Mouse (Mus musculus) induced T-regulatory cell, adult 2 months (primary cell): ENCODE data around the gene Epha4.

Source experiments
- DNase-seq: peaks from one replicate; pipeline ENCODE4 v3.0.0-alpha.2; 2012; ENCODE audit warnings: low read depth

The Epha4 gene

DNA sequence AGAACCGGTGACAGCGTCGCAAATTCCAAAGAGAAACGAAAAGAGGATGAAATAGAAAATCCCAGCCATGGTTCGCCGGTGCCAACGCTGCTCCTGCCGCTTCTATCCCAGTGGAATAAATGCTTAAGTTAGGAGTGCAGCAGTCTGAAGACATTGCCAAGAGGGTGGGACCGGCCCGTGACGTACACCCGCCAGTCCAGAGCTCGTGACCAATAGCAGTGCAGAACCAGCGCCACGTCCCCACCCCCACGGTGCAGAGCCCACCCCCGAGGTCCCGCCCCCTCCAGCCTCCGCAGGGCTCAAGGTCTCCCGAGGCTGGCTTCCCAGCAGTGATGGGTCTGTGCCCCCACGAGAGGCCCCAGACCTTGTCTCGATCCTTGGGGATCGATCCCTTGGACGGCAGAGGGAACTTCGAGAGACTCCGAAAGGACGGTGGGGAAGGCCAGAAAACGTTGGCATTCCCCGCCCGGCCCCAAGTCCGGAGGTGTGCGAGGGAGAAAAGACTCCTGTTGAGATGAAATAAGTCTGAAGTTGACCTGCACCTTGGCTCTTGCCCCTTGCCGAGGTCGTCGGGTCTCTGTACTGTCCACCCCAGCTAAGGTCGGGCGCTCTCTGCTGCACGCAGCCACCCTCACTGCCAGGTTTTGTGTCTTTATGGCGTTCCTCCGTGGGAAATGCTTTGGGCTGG, at the start of gene Epha4:
Gene Epha4 (minus strand): TSS at position 126 of the 688 bp plus-strand sequence.
- no peak for DNase-seq

DNA sequence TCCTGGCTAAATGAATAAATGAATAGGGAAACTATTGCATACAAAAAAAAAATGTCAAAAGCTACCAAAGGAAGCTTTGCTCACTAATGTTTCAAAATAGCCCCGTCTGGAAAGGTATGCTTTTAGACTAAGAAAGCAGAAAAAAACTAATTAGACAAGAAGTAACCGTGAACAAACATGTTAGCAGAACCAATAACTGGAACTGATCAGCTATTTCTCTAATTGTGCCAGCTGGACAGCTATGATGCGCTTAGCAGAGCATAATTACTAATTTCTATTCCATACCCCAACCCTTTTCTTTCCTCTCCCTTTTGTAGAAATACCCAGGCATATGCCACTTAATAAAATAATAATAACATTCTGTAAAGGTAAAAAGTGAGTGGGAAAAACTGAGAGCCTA, 41.3 kb upstream of the Epha4 start:
- DNase-seq, result no peak

DNA sequence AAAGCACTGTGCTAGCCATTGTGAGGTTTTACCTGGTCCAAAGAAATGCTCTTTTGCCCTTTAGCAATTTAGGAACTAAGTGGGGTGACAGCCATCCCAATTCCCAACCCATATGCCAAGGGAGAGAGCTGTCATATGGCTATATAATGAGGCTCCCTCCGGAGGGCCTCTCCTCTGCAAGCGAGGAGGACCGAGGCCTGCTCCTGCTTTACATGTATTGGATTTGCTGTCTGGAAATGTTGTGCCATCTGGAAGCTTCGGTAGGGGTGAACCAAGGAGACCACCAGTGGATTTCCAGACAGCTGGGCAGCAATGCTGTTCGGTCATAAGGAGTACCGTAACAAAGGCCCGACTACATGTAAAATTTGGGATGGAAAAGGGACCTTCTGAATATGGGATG, 37.0 kb upstream of the Epha4 start:
- DNase-seq, result no peak

DNA sequence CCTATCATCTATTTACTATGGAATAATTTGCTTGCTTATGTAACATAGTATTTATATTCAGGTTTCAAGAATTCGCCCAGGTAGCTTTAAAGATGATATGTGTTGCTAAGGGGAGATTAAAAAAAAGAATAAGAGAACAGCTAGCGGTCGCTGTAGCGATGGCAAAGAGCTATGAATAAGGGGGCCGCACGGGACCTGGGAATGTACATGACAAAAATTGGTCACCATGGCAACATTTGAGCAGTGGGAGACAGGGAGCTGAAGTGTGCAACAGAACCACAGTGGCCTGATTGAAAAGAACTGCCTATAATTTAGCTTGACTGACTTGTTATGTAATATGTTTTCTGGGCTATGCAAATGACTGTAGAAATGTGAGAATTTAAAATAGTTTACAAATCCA, 30.8 kb upstream of the Epha4 start:
- no peak for DNase-seq

DNA sequence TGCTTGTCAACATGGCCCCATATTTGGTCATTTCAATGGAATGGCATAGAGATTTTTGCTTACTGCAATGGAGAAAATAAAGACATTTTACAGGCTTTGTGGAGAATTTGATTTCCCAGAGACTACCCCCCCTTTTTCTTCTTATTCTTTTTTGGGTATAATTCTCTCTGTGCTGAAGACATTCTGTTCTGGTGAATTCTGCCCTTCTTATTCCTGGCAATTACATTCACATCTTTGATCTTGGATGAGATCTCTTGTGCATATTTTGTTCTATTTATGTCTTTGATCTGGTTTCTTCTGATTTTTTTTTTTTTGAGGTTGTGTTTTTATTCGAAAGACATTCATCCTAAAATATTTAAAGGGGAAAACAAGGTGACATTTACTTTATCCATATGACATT, 30.1 kb upstream of the Epha4 start:
- no peak for DNase-seq

DNA sequence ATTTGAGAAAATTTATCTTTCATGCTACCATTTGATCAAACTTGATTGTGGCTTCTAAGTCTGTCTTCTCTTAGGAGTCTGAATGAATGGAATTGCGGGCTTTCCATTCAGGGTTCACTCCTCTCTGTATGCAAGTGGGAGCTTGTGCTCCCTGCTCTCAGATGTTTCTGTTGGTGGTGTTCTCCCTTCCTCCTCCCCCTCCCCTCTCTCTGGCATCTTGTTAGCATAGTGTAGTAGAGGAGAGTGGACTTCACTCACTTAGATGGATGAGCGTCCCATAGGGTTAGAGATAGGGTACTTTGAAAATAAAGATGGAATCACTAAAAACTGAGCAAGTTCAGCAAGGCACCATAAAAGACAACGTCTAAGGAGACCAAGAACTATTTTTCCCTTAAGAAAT, 29.4 kb upstream of the Epha4 start:
- DNase-seq, result no peak

DNA sequence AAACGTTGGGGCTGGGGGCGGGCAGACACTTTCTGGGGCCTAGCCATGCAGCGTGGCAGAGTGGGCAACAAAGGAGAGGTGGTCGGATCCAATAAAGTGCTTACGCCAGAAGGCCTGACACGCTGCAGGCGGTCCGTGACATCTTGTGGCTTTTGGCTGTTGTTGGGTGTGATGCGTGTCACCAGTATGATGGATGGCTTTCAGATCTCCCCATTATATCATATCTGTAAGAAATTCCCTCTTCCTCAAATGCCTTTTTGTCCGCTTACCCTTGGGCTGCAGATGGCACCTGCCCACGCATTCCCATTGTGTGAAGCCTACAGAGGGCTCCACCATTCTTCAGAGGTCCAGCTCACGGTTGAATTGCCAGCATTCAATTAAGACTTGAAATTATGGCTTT, 25.1 kb upstream of the Epha4 start:
- no peak for DNase-seq

DNA sequence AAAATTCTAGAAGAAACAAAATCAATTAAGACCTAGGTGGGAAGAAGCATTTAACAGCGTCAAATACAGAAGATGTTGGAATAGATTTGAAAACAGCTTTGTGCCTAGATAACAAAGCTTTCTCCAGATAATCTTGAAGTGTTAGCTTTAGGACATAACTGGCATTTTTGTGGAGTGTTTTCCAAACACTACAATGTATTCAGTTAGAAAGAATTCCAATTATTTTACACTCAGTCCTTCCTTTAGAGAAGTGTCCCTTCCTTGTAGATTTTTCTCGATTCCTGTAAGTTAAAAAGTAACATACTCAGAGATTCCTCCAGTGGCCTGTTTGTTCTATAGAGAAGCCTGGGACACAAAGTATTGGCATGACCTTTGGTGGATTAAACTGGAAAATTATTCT, 23.7 kb upstream of the Epha4 start:
- no peak for DNase-seq

DNA sequence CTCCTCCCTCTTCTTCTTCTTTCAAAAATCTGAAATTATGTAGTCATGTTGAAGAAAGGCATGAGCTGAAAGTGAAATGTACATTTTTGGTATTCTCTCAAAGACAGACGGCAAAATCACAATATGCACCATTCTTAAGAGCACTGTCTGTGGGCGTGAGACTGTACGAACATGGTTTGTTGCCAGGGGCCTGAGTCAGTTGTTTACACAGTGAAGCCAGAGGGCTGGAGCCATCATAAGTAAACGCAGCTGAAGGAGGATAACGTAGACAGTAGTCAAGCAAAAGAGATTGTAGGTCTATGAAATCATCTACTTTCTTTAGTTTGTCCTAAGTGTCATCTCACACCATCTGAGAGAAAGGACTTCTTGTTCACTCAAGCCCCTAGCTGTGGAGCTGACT, 21.0 kb upstream of the Epha4 start:
- no peak for DNase-seq

DNA sequence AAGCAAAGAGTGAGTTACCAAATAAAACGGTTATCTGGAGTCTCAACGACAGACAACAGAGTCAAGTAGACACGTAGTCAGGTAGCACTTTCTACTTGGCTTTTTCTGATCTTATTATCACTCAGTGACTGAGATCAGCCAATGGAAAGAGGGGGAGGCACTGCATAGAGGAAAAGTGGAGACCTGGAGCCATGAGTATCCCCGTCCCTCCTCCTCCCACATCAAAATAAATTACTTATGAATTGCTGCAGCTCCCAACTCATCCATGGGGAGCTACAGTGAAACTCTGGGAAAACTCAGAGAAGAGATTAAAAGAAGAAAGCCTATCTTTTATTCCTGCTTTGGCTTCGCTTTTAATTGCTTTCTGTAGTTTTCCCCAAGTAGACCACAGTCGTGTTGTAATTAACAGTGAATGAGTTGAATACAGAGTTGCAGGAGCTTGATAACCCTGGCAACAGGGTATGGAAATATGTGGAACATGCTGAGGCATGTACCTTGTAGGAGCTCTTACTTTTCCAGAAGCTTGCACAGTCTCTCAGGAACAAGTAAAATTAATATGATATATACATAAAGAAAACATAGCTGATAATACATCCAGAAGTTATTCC, 17.8 kb upstream of the Epha4 start:
- DNase-seq, result no peak

DNA sequence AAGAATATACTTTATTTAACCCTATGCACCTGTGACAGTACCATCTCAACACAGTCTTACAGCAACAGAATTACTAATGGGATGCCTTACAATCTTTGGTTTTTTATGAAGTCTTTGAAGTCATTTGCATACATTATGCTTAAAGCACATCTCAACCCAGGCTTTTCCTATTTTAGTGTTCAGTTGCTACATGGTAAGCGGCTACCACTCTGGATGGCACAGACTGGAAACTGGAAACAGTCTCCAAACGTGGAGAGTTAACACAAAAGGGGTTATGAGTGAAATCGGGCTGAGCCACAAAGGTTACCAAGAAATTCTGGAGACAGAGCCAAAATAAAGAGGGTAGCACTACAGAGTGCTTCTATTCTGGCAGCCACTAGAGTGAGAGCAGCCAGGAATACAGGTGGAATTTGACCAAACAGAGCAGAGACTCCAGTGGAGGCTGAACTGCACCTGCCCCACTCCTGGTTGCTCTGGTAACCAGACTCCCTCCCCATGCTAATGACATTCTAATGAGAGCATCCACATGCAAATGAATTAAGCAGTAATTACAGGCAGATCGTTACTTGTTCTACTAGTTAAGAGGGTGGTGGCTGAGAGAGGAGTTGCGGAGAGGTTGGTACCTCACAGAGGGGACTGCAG, 17.2 kb upstream of the Epha4 start:
- DNase-seq, result no peak

DNA sequence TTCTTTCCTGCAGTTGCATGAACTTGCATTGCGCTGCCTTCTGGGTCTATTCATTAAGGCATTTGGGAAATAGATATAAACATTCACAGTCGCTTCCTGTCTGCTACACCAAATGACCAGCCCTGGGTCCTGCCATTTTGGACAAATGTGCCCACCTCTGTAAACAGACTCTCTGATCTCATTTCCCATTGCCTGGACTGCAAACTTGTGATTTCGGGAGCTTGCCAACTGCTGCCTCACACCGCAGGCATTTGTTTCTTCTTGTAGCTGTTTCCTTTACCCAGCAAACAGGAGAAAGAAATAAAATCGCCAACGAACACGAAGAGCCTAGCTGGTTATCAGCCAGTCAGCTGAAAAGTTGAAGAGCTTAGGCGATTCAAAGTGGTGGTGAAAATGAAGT, 10.2 kb upstream of the Epha4 start:
- no peak for DNase-seq

DNA sequence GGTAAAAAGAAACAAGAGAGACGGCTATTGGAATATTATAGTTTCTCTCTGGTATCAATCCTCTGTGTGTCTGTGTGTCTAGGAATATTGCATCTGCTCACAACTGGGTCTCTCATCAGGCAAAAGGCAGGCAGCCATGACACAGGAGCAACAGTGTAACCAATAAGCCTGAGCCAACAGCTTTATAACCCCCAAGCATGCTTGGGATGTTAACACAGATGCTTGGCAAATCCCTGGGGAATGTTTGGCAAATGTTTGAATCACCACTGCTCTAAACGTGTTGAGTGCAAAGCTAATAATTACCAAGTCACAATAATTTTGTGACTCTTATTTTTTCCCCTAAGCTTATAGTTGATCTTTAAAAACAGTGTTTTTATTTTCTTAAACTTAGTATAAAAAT, 8.5 kb upstream of the Epha4 start:
- DNase-seq, result no peak

DNA sequence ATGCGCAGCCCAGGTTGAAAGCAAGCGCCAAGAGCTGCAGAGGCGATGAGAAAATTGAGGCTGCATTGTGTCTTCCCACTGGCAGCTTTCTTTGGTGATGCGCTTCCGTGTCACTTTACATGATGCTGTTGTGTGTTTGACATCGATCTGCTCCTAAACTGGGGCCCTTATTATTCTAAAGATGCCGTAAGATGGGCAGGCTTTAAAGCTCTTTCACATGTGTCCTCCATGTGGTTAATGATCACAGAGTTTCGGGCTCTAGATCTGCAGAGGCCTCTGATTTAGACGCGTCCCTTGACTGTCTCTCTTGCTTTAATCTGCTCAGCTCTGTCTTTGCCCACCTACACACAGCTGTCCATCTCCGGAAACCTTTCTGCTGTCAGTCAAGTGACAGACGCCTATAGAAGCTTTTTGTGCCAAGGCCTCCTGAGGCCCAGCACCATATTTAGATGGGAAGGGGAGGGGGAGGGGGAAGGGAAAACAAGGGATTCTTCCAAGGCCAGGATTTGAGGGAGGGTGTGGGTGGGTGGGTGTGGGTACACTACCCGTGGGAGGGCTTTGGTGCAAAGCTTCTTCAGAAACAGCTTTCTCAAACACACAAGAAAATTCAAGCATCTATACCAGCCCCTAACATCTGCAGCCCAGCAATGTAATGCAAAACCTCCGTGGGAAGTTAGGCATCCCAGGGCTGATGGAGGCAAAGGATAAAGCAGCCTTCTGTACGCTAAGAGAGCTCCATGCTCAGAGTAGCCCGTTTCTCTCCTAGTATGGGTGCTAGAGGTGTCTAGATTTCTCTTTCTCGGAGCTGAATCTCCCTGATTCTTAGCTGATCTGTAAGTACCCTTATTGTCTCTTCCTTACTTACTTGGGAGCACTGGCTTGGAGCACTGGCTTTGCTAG, 7.0 kb upstream of the Epha4 start:
- DNase-seq, result no peak

DNA sequence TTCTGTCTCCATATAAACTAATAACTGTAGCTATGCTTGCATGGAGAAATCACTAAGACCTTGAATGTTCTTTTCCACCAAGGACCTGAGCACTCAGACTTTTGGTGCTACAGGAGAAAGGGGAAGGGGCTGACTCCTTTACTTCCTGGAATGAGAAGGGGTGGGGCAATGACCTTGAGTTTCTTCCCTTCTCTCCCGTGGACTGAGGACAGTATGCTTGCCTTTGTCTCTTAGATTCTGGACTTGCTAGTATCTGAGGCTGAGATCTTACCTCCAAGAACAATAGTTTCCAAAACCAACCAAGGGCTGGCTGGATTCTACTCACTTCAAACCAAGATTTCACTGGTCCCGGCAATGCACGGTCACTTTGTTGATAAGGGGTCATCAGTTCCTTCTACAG, 3.8 kb upstream of the Epha4 start:
- DNase-seq, result no peak

DNA sequence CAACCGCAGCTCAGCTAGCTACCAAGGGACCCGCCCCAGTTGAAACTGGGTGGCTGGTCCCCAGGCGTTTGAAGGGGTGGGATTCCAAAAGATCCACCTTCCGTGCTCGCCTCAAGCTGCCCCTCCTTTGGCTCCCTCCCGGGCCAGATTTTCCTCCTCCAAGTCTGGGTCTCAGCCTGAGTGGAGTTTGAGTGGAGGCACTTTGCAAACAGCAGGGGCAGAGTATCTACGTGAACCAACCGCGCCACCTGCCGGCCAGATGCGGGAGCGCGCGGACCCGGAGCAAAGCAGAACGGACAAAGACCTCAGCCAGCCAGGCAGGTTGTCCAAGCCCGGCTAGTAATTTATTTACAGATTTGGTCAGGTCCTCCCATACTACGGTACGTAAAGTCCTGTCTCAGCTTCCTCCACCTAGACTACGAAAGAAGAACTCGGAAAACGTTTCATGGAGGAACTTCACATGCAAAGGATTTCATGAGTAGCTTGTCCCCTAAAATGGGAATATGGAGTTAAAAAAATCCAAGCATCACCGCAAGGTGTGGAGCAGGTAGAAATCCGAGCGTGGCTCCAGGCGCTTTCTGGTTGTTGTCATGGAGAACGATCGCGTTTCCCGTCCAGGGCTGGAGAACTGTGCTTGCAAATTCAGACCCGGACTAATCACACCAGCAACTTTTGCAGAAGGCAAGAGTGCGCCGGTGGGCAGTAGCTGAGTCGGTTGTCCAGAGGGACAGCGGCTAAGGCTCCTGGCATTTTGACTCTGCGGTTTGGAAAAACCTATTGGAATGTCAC, 1.5 kb upstream of the Epha4 start:
- peak; percentile 20 for DNase-seq

DNA sequence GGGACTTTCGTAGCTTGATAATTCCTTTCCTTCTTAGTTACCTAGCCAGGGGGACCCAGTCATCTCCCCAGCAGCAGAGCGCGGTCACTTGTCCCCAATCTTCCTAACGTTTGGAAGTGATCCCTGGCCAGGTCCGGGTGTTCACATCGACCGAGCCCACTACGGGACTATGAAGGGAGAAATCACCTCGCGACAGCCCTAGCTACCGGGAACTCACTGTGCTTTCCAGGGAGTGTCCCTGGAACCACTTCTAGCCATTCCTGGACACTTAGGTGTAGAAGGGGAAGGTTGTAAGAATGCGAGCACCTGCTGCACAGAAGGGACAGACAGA, 728 bp upstream of the Epha4 start:
- DNase-seq, result no peak

DNA sequence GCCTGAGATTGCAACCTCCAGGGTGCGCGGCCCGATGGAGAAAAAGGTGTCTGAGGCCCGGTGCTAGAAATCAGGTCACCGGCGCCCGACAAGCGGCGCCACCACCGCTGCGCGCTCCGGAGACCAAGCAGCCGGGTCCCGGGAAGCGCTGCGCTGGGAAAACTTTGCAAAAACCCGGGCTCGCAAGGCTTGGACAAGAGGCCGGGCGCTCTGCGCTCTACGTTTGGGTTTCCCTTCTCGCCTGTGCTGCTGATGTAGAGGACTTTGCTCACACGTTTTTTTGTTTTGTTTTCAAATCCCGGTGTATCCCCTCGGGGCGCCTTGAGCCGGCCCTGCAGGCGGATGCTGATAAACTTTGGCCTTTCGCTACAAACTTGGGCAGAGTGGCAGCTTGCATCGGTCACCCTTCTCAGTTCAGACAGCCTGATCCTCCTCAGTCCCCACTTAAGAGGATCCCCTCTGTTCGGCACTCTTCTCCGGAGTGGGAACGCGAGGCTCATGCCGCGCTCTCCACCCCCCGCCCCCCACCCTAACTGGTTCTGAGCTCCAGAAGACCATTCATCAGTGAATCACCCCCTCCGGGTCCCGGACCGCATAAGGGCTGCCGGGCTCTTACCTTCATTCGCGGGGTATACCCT, 444 bp downstream of the Epha4 start:
- no peak for DNase-seq

DNA sequence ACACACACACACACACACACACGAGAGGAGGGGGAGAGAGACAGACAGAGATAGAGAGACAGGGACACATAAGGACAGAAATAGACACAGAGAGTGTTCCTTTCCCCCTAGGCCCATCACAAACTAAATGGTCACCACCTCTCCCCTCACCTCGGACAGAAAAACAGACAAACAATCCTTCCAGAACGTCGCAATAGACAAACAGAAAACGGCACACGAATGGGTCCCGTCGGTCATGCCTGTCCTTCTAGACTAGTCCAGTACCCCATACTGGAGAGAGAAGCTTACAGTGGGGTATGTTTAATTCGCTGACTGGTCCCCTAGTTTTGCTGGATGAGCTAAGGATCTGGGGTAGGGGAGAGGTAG, 946 bp downstream of the Epha4 start:
- no peak for DNase-seq

DNA sequence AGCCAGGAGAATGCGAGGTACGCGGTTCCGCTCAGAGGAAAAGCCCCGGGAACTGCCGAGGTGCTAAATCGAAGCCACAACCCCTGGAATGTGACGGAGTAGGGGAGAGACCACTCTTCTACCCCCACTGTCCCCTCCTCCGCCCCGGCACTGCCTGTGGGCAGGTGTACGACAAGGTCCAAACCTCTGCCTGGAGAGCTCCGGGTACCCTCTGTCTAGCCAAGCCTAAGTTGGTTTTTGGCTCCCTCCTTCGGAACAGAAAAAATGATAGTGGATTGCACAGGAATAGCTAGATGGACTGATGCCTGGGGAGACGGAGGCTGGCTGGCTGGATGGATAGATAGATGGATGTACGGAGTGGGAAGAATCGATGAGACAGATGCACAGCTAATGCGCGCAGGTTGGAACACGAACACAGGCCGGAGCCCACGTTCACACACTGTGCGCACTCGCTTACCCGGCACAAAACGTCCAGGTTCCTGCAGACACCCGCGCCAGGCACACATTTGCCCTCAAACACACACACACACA, 1.4 kb downstream of the Epha4 start:
- no peak for DNase-seq

DNA sequence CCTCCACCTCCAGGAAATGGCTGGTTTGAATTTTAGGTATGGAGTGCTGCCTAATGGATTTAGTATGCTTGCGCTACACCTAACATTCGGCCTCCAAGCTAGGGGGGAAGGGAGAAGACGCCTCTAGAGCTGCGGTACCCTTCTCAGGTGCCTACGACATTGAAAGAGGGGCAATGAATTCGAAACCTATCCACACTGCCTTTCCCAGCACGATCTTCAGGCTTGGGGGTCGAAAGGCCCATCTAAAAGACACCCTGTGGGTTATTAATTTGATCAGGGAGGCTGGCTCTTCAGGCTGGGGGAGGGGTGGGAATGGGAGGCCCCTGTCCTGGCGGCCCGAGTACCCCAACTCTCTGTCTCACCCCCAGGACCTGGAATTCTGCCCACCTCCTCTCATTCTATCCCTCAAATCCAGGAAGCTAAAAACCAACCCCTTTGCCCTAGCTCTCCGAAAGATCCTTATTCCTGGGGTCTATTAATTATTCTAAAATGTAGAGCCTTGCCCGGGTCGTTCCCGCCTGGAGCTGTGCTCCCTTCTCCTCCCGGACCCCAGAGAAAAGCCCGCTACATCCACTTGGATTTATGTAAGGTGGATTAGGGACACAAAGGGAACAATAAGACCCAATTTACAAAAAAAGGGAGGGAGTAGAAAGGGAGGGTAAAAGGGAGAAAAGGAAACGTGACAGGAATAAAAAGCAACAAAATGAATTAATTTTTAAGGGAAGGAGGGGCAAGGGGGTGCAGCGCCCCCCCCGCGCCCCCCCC, 2.3 kb downstream of the Epha4 start:
- no peak for DNase-seq
